In genomic region chr7:29319337-29320307, GRCm38 (mm10) we compare ENCODE assay signal across 8 mouse cellular contexts. TPM values are rescaled to one million over a fixed set of nuclear protein-coding genes. Genes with fewer than 3 reads are reported as not detected.
DNase-seq lines count a peak whose midpoint lies in the region; ATAC-seq and TF ChIP-seq lines count a peak whose summit lies in the region.

No protein-coding gene starts in this region.

- H3K9ac ChIP-seq in lung, embryonic 16.5 days (ENCODE audit: low read length), result peak overlapping the region; percentile 25
- no peak overlapping the region; the same call in 1 of the 2 replicates for H3K9ac ChIP-seq in embryonic facial prominence, embryonic 15.5 days
- no peak overlapping the region for H3K9ac ChIP-seq in liver, embryonic 11.5 days (ENCODE audit: low read depth, low read length)

- H3K4me2 ChIP-seq in lung, embryonic 16.5 days (ENCODE audit: low read depth, low read length), result peak overlapping the region; percentile 42
- peak overlapping the region; percentile 47 for H3K4me2 ChIP-seq in embryonic facial prominence, embryonic 15.5 days (replicated peaks)
- peak overlapping the region; percentile 68 for H3K4me2 ChIP-seq in liver, embryonic 11.5 days

- H3K36me3 ChIP-seq in lung, embryonic 16.5 days (ENCODE audit: control insufficient read depth, insufficient read depth, low read length), result peaks cover 13% of the 10 kb centered on the region
- H3K36me3 ChIP-seq in embryonic facial prominence, embryonic 15.5 days, result peaks cover 15% of the 10 kb centered on the region; the same call in 1 of the 2 replicates
- peaks cover 4% of the 10 kb centered on the region; the same call in 1 of the 2 replicates for H3K36me3 ChIP-seq in liver, embryonic 11.5 days (ENCODE audit: control insufficient read depth, insufficient read depth, low read length)
- no peaks in the 10 kb centered on the region for H3K36me3 ChIP-seq in thymus, adult 2 months (ENCODE audit: control insufficient read depth, insufficient read depth, low read length)

- no peak for DNase-seq in lung, postnatal 36 days
- DNase-seq in liver, embryonic 11.5 days (ENCODE audit: low spot score), result no peak
- DNase-seq in thymus, adult 2 months, result peak; percentile 46
- no peak for DNase-seq in cerebellum, adult 11-12 months
- no peak for DNase-seq in B cell, adult 2 months

- no peak for TF ChIP-seq POLR2A in thymus, adult 2 months (IDR thresholded peaks at IDR 0.05; ENCODE audit: control insufficient read depth, extremely low read depth, insufficient read depth, low read length, poor library complexity)

- no peaks in the 10 kb centered on the region for H3K9me3 ChIP-seq in lung, embryonic 16.5 days (ENCODE audit: control insufficient read depth, low read length)
- H3K9me3 ChIP-seq in embryonic facial prominence, embryonic 15.5 days (replicated peaks), result no peaks in the 10 kb centered on the region
- no peaks in the 10 kb centered on the region for H3K9me3 ChIP-seq in liver, embryonic 11.5 days (ENCODE audit: control insufficient read depth, low read length)

- no peaks in the 10 kb centered on the region for H3K27me3 ChIP-seq in lung, embryonic 16.5 days (ENCODE audit: control insufficient read depth, insufficient read depth, low read depth, low read length)
- no peaks in the 10 kb centered on the region for H3K27me3 ChIP-seq in embryonic facial prominence, embryonic 15.5 days
- H3K27me3 ChIP-seq in liver, embryonic 11.5 days (replicated peaks; ENCODE audit: control insufficient read depth, insufficient read depth, low read length), result no peaks in the 10 kb centered on the region
- no peaks in the 10 kb centered on the region for H3K27me3 ChIP-seq in thymus, adult 2 months (ENCODE audit: control insufficient read depth, insufficient read depth, low read length)

- H3K4me3 ChIP-seq in lung, embryonic 16.5 days (ENCODE audit: low read length), result peak overlapping the region; percentile 36
- peak overlapping the region; percentile 36 for H3K4me3 ChIP-seq in embryonic facial prominence, embryonic 15.5 days (replicated peaks)
- peak overlapping the region; percentile 25 for H3K4me3 ChIP-seq in liver, embryonic 11.5 days (ENCODE audit: low read depth, low read length)
- no peak overlapping the region for H3K4me3 ChIP-seq in thymus, adult 2 months (ENCODE audit: control insufficient read depth, insufficient read depth, low read length)

- ATAC-seq in lung, embryonic 16.5 days (ENCODE audit: low read depth), result no peak
- no peak for ATAC-seq in embryonic facial prominence, embryonic 15.5 days (ENCODE audit: insufficient number of reproducible peaks, low FRiP score, low TSS enrichment, low read depth)
- 0 out of 2 replicates have a peak, but pooled peaks have one; percentile 10 for ATAC-seq in liver, embryonic 11.5 days (replicated peaks; ENCODE audit: low FRiP score)
- ATAC-seq in erythroid progenitor cell, adult 5-6 weeks (replicated peaks; ENCODE audit: low FRiP score, poor library complexity, severe bottlenecking), result no peak

- peaks cover 45% of the 10 kb centered on the region for H3K4me1 ChIP-seq in lung, embryonic 16.5 days (replicated peaks; ENCODE audit: control insufficient read depth, insufficient read depth, low read length)
- H3K4me1 ChIP-seq in embryonic facial prominence, embryonic 15.5 days, result peaks cover 64% of the 10 kb centered on the region
- H3K4me1 ChIP-seq in liver, embryonic 11.5 days (replicated peaks; ENCODE audit: control insufficient read depth, insufficient read depth, low read length), result peaks cover 56% of the 10 kb centered on the region
- H3K4me1 ChIP-seq in thymus, adult 2 months (replicated peaks; ENCODE audit: control insufficient read depth, insufficient read depth, low read length), result peaks cover 41% of the 10 kb centered on the region

- no peak for TF ChIP-seq CTCF in thymus, adult 2 months (IDR thresholded peaks at IDR 0.05; ENCODE audit: borderline replicate concordance, control insufficient read depth, extremely low read depth, insufficient read depth, low read length, poor library complexity)

- 14% methylated on average over 19 of the region's 19 CpGs for WGBS in lung, embryonic 16.5 days
- WGBS in embryonic facial prominence, embryonic 15.5 days, result 10% methylated on average over 19 of the region's 19 CpGs
- WGBS in liver, embryonic 11.5 days, result 12% methylated on average over 19 of the region's 19 CpGs
- 16% methylated on average over 19 of the region's 19 CpGs for WGBS in thymus, adult 2 months

- peak overlapping the region; percentile 81 for H3K27ac ChIP-seq in lung, embryonic 16.5 days (ENCODE audit: low read length)
- peak overlapping the region; percentile 93 for H3K27ac ChIP-seq in embryonic facial prominence, embryonic 15.5 days (replicated peaks)
- H3K27ac ChIP-seq in liver, embryonic 11.5 days (ENCODE audit: low read depth, low read length), result peak overlapping the region; percentile 34
- peak overlapping the region; percentile 38; the same call in 1 of the 2 replicates for H3K27ac ChIP-seq in thymus, adult 2 months (ENCODE audit: control insufficient read depth, insufficient read depth, low read length)

RNA-seq across cellular contexts. Expression of gene Dpf1, which starts 15.9 kb away (rescaled TPM):
- polyA plus RNA-seq in lung, embryonic 16.5 days (2015; fragmentation: Nextera tagmentation; extraction: Ambion mirVana), result 8.1 and 8.7 TPM in 2 replicates
- polyA plus RNA-seq in embryonic facial prominence, embryonic 15.5 days (2015; fragmentation: Nextera tagmentation; extraction: Ambion mirVana), result 14.4 and 20.4 TPM in 2 replicates
- 6.1 and 7.5 TPM in 2 replicates for polyA plus RNA-seq in liver, embryonic 11.5 days (2014; fragmentation: Nextera tagmentation; extraction: Ambion mirVana)
- 1.6 and 1.8 TPM in 2 replicates for polyA plus RNA-seq in thymus, adult 2 months (2012; rRNA removed)
- not detected in 2 replicates for total RNA-seq in erythroid progenitor cell, adult 5-6 weeks (2015; ENCODE audit: low replicate concordance)
- not detected in 2 replicates for total RNA-seq in erythroid progenitor cell, adult 5-6 weeks (2017; ENCODE audit: low replicate concordance)

RNA-seq across cellular contexts. Expression of gene Ppp1r14a, which starts 30.5 kb away (rescaled TPM):
- 157 and 162 TPM in 2 replicates for polyA plus RNA-seq in lung, embryonic 16.5 days (2015; fragmentation: Nextera tagmentation; extraction: Ambion mirVana)
- polyA plus RNA-seq in embryonic facial prominence, embryonic 15.5 days (2015; fragmentation: Nextera tagmentation; extraction: Ambion mirVana), result 17.3 and 18.1 TPM in 2 replicates
- 6.0 and 6.9 TPM in 2 replicates for polyA plus RNA-seq in liver, embryonic 11.5 days (2014; fragmentation: Nextera tagmentation; extraction: Ambion mirVana)
- polyA plus RNA-seq in thymus, adult 2 months (2012; rRNA removed), result 5.4 and 5.8 TPM in 2 replicates
- not detected in 2 replicates for total RNA-seq in erythroid progenitor cell, adult 5-6 weeks (2015; ENCODE audit: low replicate concordance)
- not detected in 2 replicates for total RNA-seq in erythroid progenitor cell, adult 5-6 weeks (2017; ENCODE audit: low replicate concordance)

RNA-seq across cellular contexts. Expression of gene Spint2, which starts 37.9 kb away (rescaled TPM):
- polyA plus RNA-seq in lung, embryonic 16.5 days (2015; fragmentation: Nextera tagmentation; extraction: Ambion mirVana), result 309 and 317 TPM in 2 replicates
- polyA plus RNA-seq in embryonic facial prominence, embryonic 15.5 days (2015; fragmentation: Nextera tagmentation; extraction: Ambion mirVana), result 212 and 261 TPM in 2 replicates
- polyA plus RNA-seq in liver, embryonic 11.5 days (2014; fragmentation: Nextera tagmentation; extraction: Ambion mirVana), result 51.6 and 53.7 TPM in 2 replicates
- 426 and 460 TPM in 2 replicates for polyA plus RNA-seq in thymus, adult 2 months (2012; rRNA removed)
- total RNA-seq in erythroid progenitor cell, adult 5-6 weeks (2015; ENCODE audit: low replicate concordance), result 4.2 and 7.9 TPM in 2 replicates
- 3.0 TPM in 1 of 2 replicates, not detected in the other for total RNA-seq in erythroid progenitor cell, adult 5-6 weeks (2017; ENCODE audit: low replicate concordance)

Comparison
In these comparisons a context has a peak if more than half of its experiments do, and no peak if none do; other contexts are left out.
1. H3K27ac ChIP-seq: peak in every context shown above with its lines; median percentile 93 in embryonic facial prominence, embryonic 15.5 days; 81 in lung, embryonic 16.5 days; 38 in thymus, adult 2 months; 34 in liver, embryonic 11.5 days.